Mouse (Mus musculus) lung, postnatal 0 days (tissue): ENCODE results near the gene Rtn4. TPM values are rescaled to one million over a fixed set of nuclear protein-coding genes. Genes with fewer than 3 reads are reported as not detected.

Experiments
- ATAC-seq: fragments of 200-750 bp; cut with Nextera tagmentation; 2 replicates; pipeline ENCODE4 v1.8.0; 2017; ENCODE audit warnings: moderate library complexity
- DNase-seq: peaks from one replicate; pipeline ENCODE4 v3.0.0-alpha.2; 2016; ENCODE audit warnings: low spot score
- H3K27ac ChIP-seq: fragments of 300-500 bp; sonication (generic); 2 replicates; pipeline ENCODE4 v1.5.1; 2014; ENCODE audit warnings: antibody characterized with exemption, mild to moderate bottlenecking, low read length, mixed read lengths
- H3K27me3 ChIP-seq: fragments of 300-500 bp; sonication (generic); replicated peaks from 2 replicates; pipeline ENCODE4 v1.6.1; 2014; ENCODE audit warnings: low read length, mixed read lengths; ENCODE audit not compliant: insufficient read depth
- H3K36me3 ChIP-seq: fragments of 300-500 bp; sonication (generic); 2 replicates; pipeline ENCODE4 v1.6.1; 2014; ENCODE audit warnings: low read length, mixed read lengths; ENCODE audit not compliant: insufficient read depth
- H3K4me1 ChIP-seq: fragments of 300-500 bp; sonication (generic); 2 replicates; pipeline ENCODE4 v1.6.1; 2014; ENCODE audit warnings: antibody characterized with exemption, low read depth, low read length, mixed read lengths; ENCODE audit not compliant: insufficient read depth
- H3K4me2 ChIP-seq: fragments of 300-500 bp; sonication (generic); replicated peaks from 2 replicates; pipeline ENCODE4 v1.6.1; 2014; ENCODE audit warnings: low read depth, mild to moderate bottlenecking, low read length, moderate library complexity, mixed read lengths
- H3K4me3 ChIP-seq: fragments of 300-500 bp; sonication (generic); 2 replicates; pipeline ENCODE4 v1.5.1; 2014; ENCODE audit warnings: low read depth, low read length
- H3K9ac ChIP-seq: fragments of 300-500 bp; sonication (generic); replicated peaks from 2 replicates; pipeline ENCODE4 v1.6.1; 2014; ENCODE audit warnings: low read depth, mild to moderate bottlenecking
- H3K9me3 ChIP-seq: fragments of 300-500 bp; sonication (generic); 2 replicates; pipeline ENCODE4 v1.6.1; 2016; ENCODE audit warnings: low read length, mixed read lengths
- CTCF ChIP-seq: IDR thresholded peaks from 2 replicates; pipeline ENCODE4 v1.5.1; 2016; ENCODE audit warnings: antibody characterized with exemption, mild to moderate bottlenecking
- EP300 ChIP-seq: IDR thresholded peaks from 2 replicates; pipeline ENCODE4 v1.6.1; 2016; ENCODE audit warnings: antibody characterized with exemption, mild to moderate bottlenecking, control low read depth
- WGBS: fragments of 180-500 bp; shearing (Covaris S2); extraction: QIAGEN DNeasy Blood & Tissue Kit; methylation state at CpG from one replicate; pipeline ENCODE4 v1.1.7; 2014; 5-methylcytosine and 5-hydroxymethylcytosine counted together
- polyA plus RNA-seq: library from polyadenylated mRNA; unstranded; fragments of >200 nt; fragmentation: Nextera tagmentation; extraction: Ambion mirVana; gene quantifications from 2 replicates; pipeline ENCODE4 v1.2.1, GENCODE M21; 2015

Rtn4 gene
- polyA plus RNA-seq, 1 experiment from 2014 or later, result 57.6 TPM

GRCm38 (mm10) chr11:29705263-29705662 lies 12.5 kb downstream of the Rtn4 start:
- no peak for TF ChIP-seq EP300
- TF ChIP-seq CTCF, result no peak
- Histone ChIP-seq H3K27ac (no peak overlapping the region), H3K9me3 (no peaks in the 10 kb centered on the region), H3K36me3 (peaks cover 7% of the 10 kb centered on the region; the same call in 1 of the 2 replicates), H3K9ac (no peak overlapping the region), H3K4me1 (no peaks in the 10 kb centered on the region), H3K4me2 (no peak overlapping the region), H3K4me3 (no peak overlapping the region), H3K27me3 (no peaks in the 10 kb centered on the region)
- no peak for ATAC-seq
- no peak for DNase-seq

GRCm38 (mm10) chr11:29706845-29707244 lies 14.1 kb downstream of the Rtn4 start:
- no peak overlapping the region for H3K4me2 ChIP-seq
- H3K36me3 ChIP-seq, result peaks cover 7% of the 10 kb centered on the region; the same call in 1 of the 2 replicates
- H3K4me1 ChIP-seq, result no peaks in the 10 kb centered on the region
- no peak overlapping the region for H3K27ac ChIP-seq
- no peak overlapping the region for H3K4me3 ChIP-seq
- no peak for DNase-seq
- TF ChIP-seq CTCF (no peak), EP300 (no peak)
- 84% methylated on average over 4 of the region's 4 CpGs for WGBS
- H3K9me3 ChIP-seq, result no peaks in the 10 kb centered on the region
- ATAC-seq, result no peak
- no peaks in the 10 kb centered on the region for H3K27me3 ChIP-seq
- H3K9ac ChIP-seq, result no peak overlapping the region

- peak; percentile 45 for TF ChIP-seq CTCF
- no peak for TF ChIP-seq EP300
- Histone ChIP-seq H3K27ac (no peak overlapping the region), H3K9ac (no peak overlapping the region), H3K36me3 (peaks cover 7% of the 10 kb centered on the region; the same call in 1 of the 2 replicates), H3K4me3 (no peak overlapping the region), H3K4me2 (no peak overlapping the region), H3K9me3 (no peaks in the 10 kb centered on the region), H3K4me1 (no peaks in the 10 kb centered on the region), H3K27me3 (no peaks in the 10 kb centered on the region)
- ATAC-seq (no peak), DNase-seq (no peak)
These were observed 16.8 kb downstream of the Rtn4 start for GRCm38 (mm10) chr11:29709512-29709911.

GRCm38 (mm10) chr11:29714114-29714513 lies 21.4 kb downstream of the Rtn4 start:
- Histone ChIP-seq H3K36me3 (no peaks in the 10 kb centered on the region), H3K27me3 (no peaks in the 10 kb centered on the region), H3K9me3 (no peaks in the 10 kb centered on the region), H3K4me1 (no peaks in the 10 kb centered on the region), H3K9ac (no peak overlapping the region), H3K4me2 (no peak overlapping the region), H3K27ac (no peak overlapping the region), H3K4me3 (no peak overlapping the region)
- TF ChIP-seq EP300, result no peak
- no peak for TF ChIP-seq CTCF
- ATAC-seq, result no peak
- whole genome bisulfite sequencing, result 91% methylated on average over 7 of the region's 7 CpGs
- DNase-seq, result no peak

- H3K27ac ChIP-seq, result no peak overlapping the region
- ATAC-seq (no peak), DNase-seq (peak; percentile 58)
- H3K36me3 ChIP-seq, result no peaks in the 10 kb centered on the region
- H3K4me3 ChIP-seq, result no peak overlapping the region
- WGBS, result 92% methylated on average over 2 of the region's 2 CpGs
- H3K4me2 ChIP-seq, result no peak overlapping the region
- no peak overlapping the region for H3K9ac ChIP-seq
- TF ChIP-seq EP300 (no peak), CTCF (peak; percentile 60)
- H3K27me3 ChIP-seq, result no peaks in the 10 kb centered on the region
- no peaks in the 10 kb centered on the region for H3K4me1 ChIP-seq
- no peaks in the 10 kb centered on the region for H3K9me3 ChIP-seq
These were observed 22.0 kb downstream of the Rtn4 start for GRCm38 (mm10) chr11:29714789-29715188.

- DNase-seq (no peak), ATAC-seq (no peak)
- TF ChIP-seq EP300 (no peak), CTCF (peak; percentile 39)
- Histone ChIP-seq H3K36me3 (no peaks in the 10 kb centered on the region), H3K9me3 (no peaks in the 10 kb centered on the region), H3K4me3 (no peak overlapping the region), H3K27ac (no peak overlapping the region), H3K9ac (no peak overlapping the region), H3K4me1 (no peaks in the 10 kb centered on the region), H3K27me3 (no peaks in the 10 kb centered on the region), H3K4me2 (no peak overlapping the region)
- 81% methylated on average over 3 of the region's 3 CpGs for WGBS
These were observed 22.8 kb downstream of the Rtn4 start for GRCm38 (mm10) chr11:29715499-29715898.

GRCm38 (mm10) chr11:29718541-29718940 lies 25.8 kb downstream of the Rtn4 start:
- Histone ChIP-seq H3K36me3 (no peaks in the 10 kb centered on the region), H3K27me3 (no peaks in the 10 kb centered on the region), H3K27ac (no peak overlapping the region), H3K4me1 (no peaks in the 10 kb centered on the region), H3K9me3 (no peaks in the 10 kb centered on the region), H3K9ac (no peak overlapping the region), H3K4me2 (no peak overlapping the region), H3K4me3 (no peak overlapping the region)
- 44% methylated on average over 6 of the region's 6 CpGs for WGBS
- TF ChIP-seq CTCF (no peak), EP300 (no peak)
- ATAC-seq, result peak; percentile 32; the same call in 1 of the 2 replicates
- peak; percentile 39 for DNase-seq
